Mouse (Mus musculus): Measurements from ENCODE around the gene Fam207a. TPM values are rescaled to one million over a fixed set of nuclear protein-coding genes. Genes with fewer than 3 reads are reported as not detected.

The Fam207a gene
- polyA plus RNA-seq (2017; shearing (Covaris generic)): 41.4 TPM

GRCm38 (mm10) chr10:77515385-77516348 is at the start of gene Fam207a:
Gene Fam207a, minus strand, starts transcription at chr10:77515785.

GRCm38 (mm10) chr10:77530140-77530539 is 14.6 kb upstream of the Fam207a start, which contains the start of gene Itgb2:
Gene Itgb2, plus strand, starts transcription at chr10:77530252.

Other genes starting within 250 kb of the Fam207a start
- 0.77 TPM for gene Adarb1, start 97.5 kb downstream of the Fam207a start, polyA plus RNA-seq (2017; shearing (Covaris generic))
- gene Itgb2, start 14.5 kb upstream of the Fam207a start, polyA plus RNA-seq (2017; shearing (Covaris generic)): 605 TPM
- 129 TPM for gene Pttg1ip, start 65.9 kb upstream of the Fam207a start, polyA plus RNA-seq (2017; shearing (Covaris generic))
- 129 TPM for gene Sumo3, start 90.3 kb upstream of the Fam207a start, polyA plus RNA-seq (2017; shearing (Covaris generic))
- gene Gm49325, start 90.4 kb upstream of the Fam207a start, polyA plus RNA-seq (2017; shearing (Covaris generic)): not detected
- 62.1 TPM for gene Ube2g2, start 106.5 kb upstream of the Fam207a start, polyA plus RNA-seq (2017; shearing (Covaris generic))
- gene Tspear, start 170.8 kb upstream of the Fam207a start, polyA plus RNA-seq (2017; shearing (Covaris generic)): 0.87 TPM
- not detected for gene Gm19402, start 175.0 kb upstream of the Fam207a start, polyA plus RNA-seq (2017; shearing (Covaris generic))
- not detected for gene Gm9508, start 181.4 kb upstream of the Fam207a start, polyA plus RNA-seq (2017; shearing (Covaris generic))
- not detected for gene Gm10272, start 190.8 kb upstream of the Fam207a start, polyA plus RNA-seq (2017; shearing (Covaris generic))
- not detected for gene Gm10024, start 195.7 kb upstream of the Fam207a start, polyA plus RNA-seq (2017; shearing (Covaris generic))
- gene Gm10142, start 200.0 kb upstream of the Fam207a start, polyA plus RNA-seq (2017; shearing (Covaris generic)): not detected
- gene Krtap12-1, start 204.8 kb upstream of the Fam207a start, polyA plus RNA-seq (2017; shearing (Covaris generic)): not detected
- gene Gm10100, start 210.7 kb upstream of the Fam207a start, polyA plus RNA-seq (2017; shearing (Covaris generic)): not detected
- gene Gm18596, start 226.9 kb upstream of the Fam207a start, polyA plus RNA-seq (2017; shearing (Covaris generic)): not detected
- gene Gm9736, start 235.6 kb upstream of the Fam207a start, polyA plus RNA-seq (2017; shearing (Covaris generic)): not detected
- gene Gm3233, start 243.9 kb upstream of the Fam207a start, polyA plus RNA-seq (2017; shearing (Covaris generic)): not detected